Mouse (Mus musculus) monocyte, adult 59 days (primary cell): ENCODE measurements around the gene Gna14. TPM values are rescaled to one million over a fixed set of nuclear protein-coding genes. Genes with fewer than 3 reads are reported as not detected.

Experiments used
- total RNA-seq, 2 experiments: library from RNA; stranded (reverse); gene quantifications; one replicate each; pipeline ENCODE4 v1.2.4; 2023

Gna14 gene
- total RNA-seq, result not detected

DNA sequence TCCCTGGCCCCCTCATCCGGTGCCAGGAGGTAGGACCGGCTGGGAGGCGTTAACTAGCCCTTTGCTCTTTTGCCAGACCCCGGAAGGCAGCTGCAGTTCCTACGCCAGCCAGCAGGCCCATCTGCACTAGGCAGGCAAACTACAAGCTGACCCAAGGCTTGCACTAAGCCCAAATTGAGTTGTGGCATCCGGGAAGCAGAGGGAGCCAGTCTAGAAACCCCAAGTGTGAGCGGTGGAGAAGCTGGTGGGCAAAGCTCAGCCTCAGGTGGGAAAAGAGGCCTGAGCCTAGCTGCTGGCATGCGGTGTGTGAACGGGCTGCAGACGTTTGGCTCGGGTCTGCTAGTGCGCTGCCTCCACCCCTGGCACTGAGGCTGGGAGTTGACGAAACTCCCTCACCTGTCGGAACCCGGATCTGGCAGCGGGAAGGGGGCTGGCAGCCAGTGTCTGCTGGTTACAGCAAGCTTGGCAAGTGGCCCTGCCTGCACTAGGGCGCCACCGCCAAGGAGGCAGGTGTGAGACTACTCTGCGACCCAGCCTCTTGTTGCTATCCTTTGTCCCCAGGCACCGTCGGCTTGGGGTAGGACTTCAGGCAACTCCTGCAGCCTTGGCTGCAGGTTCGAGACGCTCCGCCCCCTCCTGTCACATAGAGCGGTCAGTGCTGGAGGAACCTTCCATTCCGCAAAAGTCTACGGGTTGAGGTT lies at the start of gene Gna14:
Gna14 (plus strand) TSS at position 232 of the 701 bp plus-strand sequence.

